Comparison of ENCODE assay signal across 24 mouse cellular contexts in genomic region chr4:149381001-149381400, GRCm38 (mm10). TPM values are rescaled to one million over a fixed set of nuclear protein-coding genes. Genes with fewer than 3 reads are reported as not detected.
DNase-seq lines count a peak whose midpoint lies in the region; ATAC-seq and TF ChIP-seq lines count a peak whose summit lies in the region.
"Had no signal": no experiment of that assay in that cellular context is flagged by ENCODE, and none has a peak within 500 bp of the region (broad histone marks: within the 10 kb centered on the region; RNA-seq: fewer than 3 reads in every experiment).

No protein-coding gene starts in this region.

- no peaks in the 10 kb centered on the region for H3K27me3 ChIP-seq in kidney, embryonic 16.5 days (ENCODE audit: insufficient read depth, low read length)
- H3K27me3 ChIP-seq in kidney, embryonic 14.5 days (ENCODE audit: control insufficient read depth, insufficient read depth, low read length): no peaks in the 10 kb centered on the region
- no peaks in the 10 kb centered on the region for H3K27me3 ChIP-seq in lung, postnatal 0 days (replicated peaks; ENCODE audit: insufficient read depth, low read length)
- no peaks in the 10 kb centered on the region for H3K27me3 ChIP-seq in myocyte (ENCODE audit: control insufficient read depth, insufficient read depth, insufficient read length)
- H3K27me3 ChIP-seq: forebrain, embryonic 12.5 days; hindbrain, embryonic 15.5 days; intestine, embryonic 15.5 days; megakaryocyte, embryonic 14.5 days; midbrain, embryonic 13.5 days; neural tube, embryonic 12.5 days had no signal

- H3K4me3 ChIP-seq in kidney, embryonic 16.5 days (ENCODE audit: low read length): no peak overlapping the region
- H3K4me3 ChIP-seq in kidney, embryonic 14.5 days (ENCODE audit: low read length): no peak overlapping the region
- no peak overlapping the region for H3K4me3 ChIP-seq in lung, postnatal 0 days (ENCODE audit: low read depth, low read length)
- H3K4me3 ChIP-seq in myocyte: no peak overlapping the region
- H3K4me3 ChIP-seq: erythroblast, embryonic 14.5 days; forebrain, embryonic 12.5 days; gastrocnemius, adult 2 months; hindbrain, embryonic 15.5 days; intestine, embryonic 15.5 days; left cerebral cortex, adult 2 months; megakaryocyte, embryonic 14.5 days; midbrain, embryonic 13.5 days; neural tube, embryonic 12.5 days had no signal

- H3K27ac ChIP-seq in kidney, embryonic 16.5 days (ENCODE audit: low read length): 0 out of 2 replicates have a peak overlapping the region, but pooled peaks have one; percentile 10
- no peak overlapping the region for H3K27ac ChIP-seq in kidney, embryonic 14.5 days (ENCODE audit: low read depth, low read length)
- no peak overlapping the region for H3K27ac ChIP-seq in lung, postnatal 0 days (ENCODE audit: low read length)
- H3K27ac ChIP-seq: forebrain, embryonic 12.5 days; gastrocnemius, adult 2 months; hindbrain, embryonic 15.5 days; intestine, embryonic 15.5 days; left cerebral cortex, adult 2 months; midbrain, embryonic 13.5 days; neural tube, embryonic 12.5 days had no signal

- ATAC-seq in kidney, embryonic 16.5 days (ENCODE audit: low FRiP score, low TSS enrichment): peak; percentile 66; the same call in 1 of the 2 replicates
- ATAC-seq in kidney, embryonic 14.5 days (ENCODE audit: low FRiP score, low TSS enrichment): no peak
- ATAC-seq in lung, postnatal 0 days: peak; percentile 94
- ATAC-seq: CD4-positive, CD25-positive, alpha-beta regulatory T cell, adult 4 months; intestine, embryonic 15.5 days; midbrain, embryonic 13.5 days had no signal

- peak; percentile 41 to 42 for DNase-seq in cerebellum, postnatal 14 days
- no peak for DNase-seq in cerebellum, adult 9-11 months
- peak; percentile 72 for DNase-seq in lung, postnatal 0 days (ENCODE audit: low spot score)
- no peak for DNase-seq in lung, adult 18-20 months
- DNase-seq: adrenal gland, postnatal 25 days; cerebellum, adult 11-12 months; gastrocnemius, adult 2 months; kidney, postnatal 10 days; left cerebral cortex, postnatal 4 days; right cerebral cortex, postnatal 25 days; spleen, adult 18-20 months; thymus, postnatal 14 days had no signal

- TF ChIP-seq POLR2A in myocyte (IDR thresholded peaks at IDR 0.05; ENCODE audit: insufficient read length, low read depth): no peak

- H3K36me3 ChIP-seq in kidney, embryonic 16.5 days (ENCODE audit: insufficient read depth, low read length): peaks cover 67% of the 10 kb centered on the region
- H3K36me3 ChIP-seq in kidney, embryonic 14.5 days (ENCODE audit: control insufficient read depth, insufficient read depth, low read length): peaks cover 84% of the 10 kb centered on the region
- peaks cover 33% of the 10 kb centered on the region for H3K36me3 ChIP-seq in lung, postnatal 0 days (ENCODE audit: insufficient read depth, low read length)
- H3K36me3 ChIP-seq in myocyte (ENCODE audit: control insufficient read depth, insufficient read depth): peaks cover 36% of the 10 kb centered on the region

- no peak overlapping the region for H3K4me2 ChIP-seq in kidney, embryonic 16.5 days (replicated peaks; ENCODE audit: low read depth, low read length)
- no peak overlapping the region for H3K4me2 ChIP-seq in kidney, embryonic 14.5 days (replicated peaks; ENCODE audit: low read depth, low read length)
- H3K4me2 ChIP-seq in lung, postnatal 0 days (replicated peaks; ENCODE audit: low read depth, low read length): no peak overlapping the region
- H3K4me2 ChIP-seq in myocyte (ENCODE audit: low read depth): no peak overlapping the region
- H3K4me2 ChIP-seq: forebrain, embryonic 12.5 days; hindbrain, embryonic 15.5 days; intestine, embryonic 15.5 days; midbrain, embryonic 13.5 days; neural tube, embryonic 12.5 days had no signal

- H3K79me2 ChIP-seq in myocyte (ENCODE audit: control insufficient read depth, insufficient read depth): peaks cover 7% of the 10 kb centered on the region

- 57% methylated on average over 7 of the region's 7 CpGs for WGBS in kidney, embryonic 16.5 days
- 65% methylated on average over 7 of the region's 7 CpGs for WGBS in kidney, embryonic 14.5 days
- 61% methylated on average over 7 of the region's 7 CpGs for WGBS in lung, postnatal 0 days

- peaks cover 12% of the 10 kb centered on the region for H3K4me1 ChIP-seq in kidney, embryonic 16.5 days (ENCODE audit: insufficient read depth, low read length)
- peaks cover 7% of the 10 kb centered on the region; the same call in 1 of the 2 replicates for H3K4me1 ChIP-seq in kidney, embryonic 14.5 days (ENCODE audit: control insufficient read depth, insufficient read depth, low read length)
- H3K4me1 ChIP-seq in lung, postnatal 0 days (ENCODE audit: insufficient read depth, low read depth, low read length): no peaks in the 10 kb centered on the region
- H3K4me1 ChIP-seq: neural tube, embryonic 12.5 days had no signal

- no peak overlapping the region for H3ac ChIP-seq in myocyte (ENCODE audit: control insufficient read depth, insufficient read length)

- no peaks in the 10 kb centered on the region for H3K9me3 ChIP-seq in kidney, embryonic 16.5 days (ENCODE audit: low read length)
- H3K9me3 ChIP-seq in kidney, embryonic 14.5 days (ENCODE audit: control insufficient read depth, low read length): no peaks in the 10 kb centered on the region
- H3K9me3 ChIP-seq in lung, postnatal 0 days (ENCODE audit: low read length): no peaks in the 10 kb centered on the region
- H3K9me3 ChIP-seq: forebrain, embryonic 12.5 days; hindbrain, embryonic 15.5 days; intestine, embryonic 15.5 days; megakaryocyte, embryonic 14.5 days; midbrain, embryonic 13.5 days; neural tube, embryonic 12.5 days had no signal

- no peak overlapping the region for H3K9ac ChIP-seq in kidney, embryonic 16.5 days (replicated peaks; ENCODE audit: low read length)
- H3K9ac ChIP-seq in kidney, embryonic 14.5 days (ENCODE audit: low read depth, low read length): no peak overlapping the region
- H3K9ac ChIP-seq in lung, postnatal 0 days (replicated peaks; ENCODE audit: low read depth): no peak overlapping the region
- H3K9ac ChIP-seq: forebrain, embryonic 12.5 days; hindbrain, embryonic 15.5 days; intestine, embryonic 15.5 days; midbrain, embryonic 13.5 days; neural tube, embryonic 12.5 days had no signal

- no peak for TF ChIP-seq EP300 in lung, postnatal 0 days (IDR thresholded peaks at IDR 0.05)

- TF ChIP-seq CTCF in lung, postnatal 0 days (IDR thresholded peaks at IDR 0.05): no peak

TF ChIP-seq in myocyte, 11 proteins besides CTCF, POLR2A, EP300 and RAD21:
- TF ChIP-seq MYOD1 (IDR thresholded peaks at IDR 0.05; ENCODE audit: control insufficient read depth in 1 of 3, insufficient read length in 2 of 3, low read depth in 2 of 3) (peak in 2 of 3 experiments; percentile 66 to 74), MYOG (IDR thresholded peaks at IDR 0.05; ENCODE audit: control insufficient read depth in 1 of 3, insufficient read depth in 1 of 3, insufficient read length in 2 of 3, low read depth in 2 of 3) (peak in 2 of 3 experiments; percentile 60 to 81), REST (IDR thresholded peaks at IDR 0.05; ENCODE audit: insufficient read depth, insufficient read length) (no peak)

RNA-seq across cellular contexts. Expression of gene Ube4b, which starts 45.5 kb away (rescaled TPM):
- 46.8 and 50.9 TPM in 2 replicates for polyA plus RNA-seq in kidney, embryonic 16.5 days (2015; fragmentation: Nextera tagmentation; extraction: Ambion mirVana)
- polyA plus RNA-seq in kidney, embryonic 14.5 days (2014; fragmentation: Nextera tagmentation; extraction: Ambion mirVana): 42.9 and 44.9 TPM in 2 replicates
- polyA plus RNA-seq in lung, postnatal 0 days (2015; fragmentation: Nextera tagmentation; extraction: Ambion mirVana): 14.2 and 15.1 TPM in 2 replicates
- 57.4 TPM for polyA plus RNA-seq in myocyte (2012; fragmentation: generic; extraction: Trizol)

Comparison
In these comparisons a context has a peak if more than half of its experiments do, and no peak if none do; other contexts are left out.
1. DNase-seq: peak in cerebellum, postnatal 14 days (2 of 2) and lung, postnatal 0 days (single experiment); none in cerebellum, adult 9-11 months (single experiment) and lung, adult 18-20 months (0 of 2).